Mouse (Mus musculus) thymus, postnatal 25 days (tissue): ENCODE results near the gene Atf7ip.

Source experiments
- DNase-seq: peaks from one replicate; pipeline ENCODE4 v3.0.0; 2022

The Atf7ip gene

GRCm38 (mm10) chr6:136525567-136525966 lies 19.6 kb downstream of the Atf7ip start:
- no peak for DNase-seq

GRCm38 (mm10) chr6:136529156-136529555 lies 23.2 kb downstream of the Atf7ip start:
- no peak for DNase-seq

GRCm38 (mm10) chr6:136531792-136532230 lies 25.8 kb downstream of the Atf7ip start:
- peak; percentile 77 for DNase-seq

GRCm38 (mm10) chr6:136532535-136533291 lies 26.7 kb downstream of the Atf7ip start:
- DNase-seq = peak; percentile 43

- no peak for DNase-seq
Observed at GRCm38 (mm10) chr6:136533804-136534203, 27.8 kb downstream of the Atf7ip start.

GRCm38 (mm10) chr6:136534444-136534843 lies 28.5 kb downstream of the Atf7ip start:
- no peak for DNase-seq

GRCm38 (mm10) chr6:136535176-136535575 lies 29.2 kb downstream of the Atf7ip start:
- no peak for DNase-seq

- no peak for DNase-seq
Observed at GRCm38 (mm10) chr6:136536121-136536520, 30.2 kb downstream of the Atf7ip start.

GRCm38 (mm10) chr6:136541350-136541749 lies 35.4 kb downstream of the Atf7ip start:
- no peak for DNase-seq

GRCm38 (mm10) chr6:136542105-136542504 lies 36.1 kb downstream of the Atf7ip start:
- no peak for DNase-seq

GRCm38 (mm10) chr6:136543164-136543563 lies 37.2 kb downstream of the Atf7ip start:
- no peak for DNase-seq

GRCm38 (mm10) chr6:136545284-136545870 lies 39.4 kb downstream of the Atf7ip start:
- no peak for DNase-seq

- no peak for DNase-seq
Observed at GRCm38 (mm10) chr6:136546286-136546685, 40.3 kb downstream of the Atf7ip start.

GRCm38 (mm10) chr6:136546987-136547386 lies 41.0 kb downstream of the Atf7ip start:
- no peak for DNase-seq

GRCm38 (mm10) chr6:136548041-136548770 lies 42.2 kb downstream of the Atf7ip start:
- no peak for DNase-seq

- no peak for DNase-seq
Observed at GRCm38 (mm10) chr6:136548796-136549195, 42.8 kb downstream of the Atf7ip start.

- no peak for DNase-seq
Observed at GRCm38 (mm10) chr6:136549606-136550005, 43.6 kb downstream of the Atf7ip start.

GRCm38 (mm10) chr6:136550596-136551304 lies 44.8 kb downstream of the Atf7ip start:
- no peak for DNase-seq

GRCm38 (mm10) chr6:136551550-136552109 lies 45.7 kb downstream of the Atf7ip start:
- DNase-seq = no peak

- no peak for DNase-seq
Observed at GRCm38 (mm10) chr6:136553156-136553555, 47.2 kb downstream of the Atf7ip start.

GRCm38 (mm10) chr6:136553767-136554569 lies 48.0 kb downstream of the Atf7ip start:
- DNase-seq = peak; percentile 67
